Mouse (Mus musculus): ENCODE data around the gene Aldoart2.
"Not testable (repeated sequence)": the region's sequence is repeated elsewhere in the genome, so short reads cannot be mapped to it uniquely, and the experiment has no call there.

The Aldoart2 gene

DNA sequence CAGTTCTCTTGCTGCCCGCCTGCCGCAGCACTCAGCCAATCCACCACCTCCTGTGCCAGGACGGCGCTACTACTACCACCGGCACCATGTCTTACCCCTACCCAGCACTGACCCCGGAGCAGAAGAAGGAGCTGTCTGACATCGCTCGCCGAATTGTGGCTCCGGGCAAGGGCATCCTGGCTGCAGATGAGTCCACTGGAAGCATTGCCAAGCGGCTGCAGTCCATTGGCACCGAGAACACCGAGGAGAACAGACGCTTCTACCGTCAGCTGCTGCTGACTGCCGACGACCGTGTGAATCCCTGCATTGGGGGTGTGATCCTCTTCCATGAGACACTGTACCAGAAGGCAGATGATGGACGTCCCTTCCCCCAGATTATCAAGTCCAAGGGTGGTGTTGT is at the start of gene Aldoart2:
Gene Aldoart2, plus strand, starts transcription at position 34 of the 400 bp plus-strand sequence.
- DNase-seq = no peak

DNA sequence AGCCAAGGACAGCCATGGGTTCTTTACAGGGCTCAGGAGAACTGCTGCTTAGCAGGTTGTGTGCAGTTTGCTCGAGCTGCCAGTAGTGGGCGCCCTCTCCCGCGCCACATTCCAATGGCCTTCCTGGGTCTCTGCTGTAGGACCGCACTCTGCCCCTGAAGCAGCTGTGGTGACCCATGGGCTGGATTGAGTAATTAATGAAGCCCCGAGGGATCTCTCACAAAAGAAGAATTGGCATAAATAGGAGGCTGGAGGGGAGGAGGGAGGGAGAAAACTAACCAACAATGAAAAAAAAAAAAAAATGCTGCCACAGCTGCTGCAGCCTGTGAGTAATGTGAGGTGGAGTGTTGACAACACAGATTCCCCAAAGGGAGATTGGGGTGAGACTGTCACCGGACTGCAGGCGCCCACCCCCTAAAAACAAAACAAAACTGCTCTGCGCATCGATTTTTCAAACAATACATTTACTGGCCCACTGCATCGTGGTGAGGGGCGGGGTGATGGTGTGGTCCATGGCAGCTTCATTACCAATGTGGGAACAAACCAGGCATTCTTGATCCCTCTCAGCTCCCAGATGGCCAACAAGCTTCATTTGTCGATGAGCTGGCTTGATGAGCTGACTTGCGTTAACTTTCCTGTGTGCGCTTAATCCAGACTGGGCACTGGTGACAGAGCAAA is 46.8 kb upstream of the Aldoart2 start:
- no peak for DNase-seq

GRCm38 (mm10) chr12:55526983-55527752 is 37.9 kb upstream of the Aldoart2 start:
- no peak for DNase-seq

- DNase-seq = no peak
Observed at GRCm38 (mm10) chr12:55536537-55537135, 28.4 kb upstream of the Aldoart2 start.

DNA sequence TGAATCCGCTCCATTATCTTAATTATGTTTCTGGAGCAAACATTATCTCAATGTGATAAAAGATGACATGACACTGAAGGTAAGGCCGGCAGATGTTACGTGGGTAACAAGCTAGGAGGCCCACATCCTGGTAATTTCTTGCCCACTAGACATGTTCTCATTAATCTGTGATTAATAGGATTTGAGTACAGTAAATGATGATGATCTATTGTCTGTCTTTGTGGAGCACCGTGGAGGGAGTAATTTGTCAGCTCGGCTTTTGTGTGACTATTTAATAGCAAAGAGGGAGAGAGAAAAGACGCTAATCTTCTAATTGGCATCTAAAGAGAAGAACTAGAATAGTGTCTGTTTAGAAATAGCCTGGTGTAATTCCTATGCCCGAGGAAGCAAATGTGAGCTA is 27.3 kb upstream of the Aldoart2 start:
- DNase-seq = no peak

DNA sequence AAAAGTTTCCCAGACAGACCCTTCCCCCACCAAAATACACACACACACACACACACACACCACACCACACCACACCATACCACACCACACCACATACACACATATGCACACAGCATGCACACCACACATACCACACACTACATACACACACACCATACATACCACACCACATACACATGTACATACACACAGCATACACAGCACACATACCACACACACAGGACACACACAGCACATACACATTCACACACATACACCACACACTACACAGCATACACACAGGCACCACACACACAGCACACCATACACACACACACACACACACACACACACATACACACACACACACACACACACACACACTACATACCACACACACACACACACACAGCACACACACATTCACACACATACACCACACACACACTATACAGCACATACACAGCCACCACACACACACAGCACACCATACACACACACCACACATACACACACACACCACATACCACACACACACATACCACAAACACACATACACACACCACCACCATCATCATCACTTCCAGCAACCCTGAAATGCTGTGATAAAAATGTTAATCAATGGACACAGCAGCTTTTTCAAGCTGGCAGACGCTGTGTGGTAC is 26.6 kb upstream of the Aldoart2 start:
- DNase-seq = no peak

DNA sequence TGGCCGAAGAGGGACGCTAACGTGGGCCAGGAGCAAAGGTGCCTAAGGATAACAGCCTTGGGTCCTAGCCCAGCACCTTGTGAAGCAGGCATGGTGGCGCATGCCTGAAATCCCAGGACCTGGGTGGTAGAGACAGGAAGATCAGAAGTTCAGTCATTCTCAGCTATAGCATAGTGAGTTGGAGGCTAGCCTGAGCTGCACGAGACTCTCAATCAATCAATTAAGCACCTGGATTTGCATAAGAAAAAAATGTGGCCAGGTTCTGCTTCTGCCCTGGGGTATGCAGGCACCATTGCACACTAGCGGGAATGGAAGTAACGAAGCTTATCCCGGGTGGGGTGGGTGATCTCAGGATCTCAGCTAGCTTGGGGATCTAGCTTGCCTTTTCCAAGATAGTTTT is 25.9 kb upstream of the Aldoart2 start:
- no peak for DNase-seq

- not testable (repeated sequence) for DNase-seq
Observed at GRCm38 (mm10) chr12:55554901-55555300, 10.1 kb upstream of the Aldoart2 start.

DNA sequence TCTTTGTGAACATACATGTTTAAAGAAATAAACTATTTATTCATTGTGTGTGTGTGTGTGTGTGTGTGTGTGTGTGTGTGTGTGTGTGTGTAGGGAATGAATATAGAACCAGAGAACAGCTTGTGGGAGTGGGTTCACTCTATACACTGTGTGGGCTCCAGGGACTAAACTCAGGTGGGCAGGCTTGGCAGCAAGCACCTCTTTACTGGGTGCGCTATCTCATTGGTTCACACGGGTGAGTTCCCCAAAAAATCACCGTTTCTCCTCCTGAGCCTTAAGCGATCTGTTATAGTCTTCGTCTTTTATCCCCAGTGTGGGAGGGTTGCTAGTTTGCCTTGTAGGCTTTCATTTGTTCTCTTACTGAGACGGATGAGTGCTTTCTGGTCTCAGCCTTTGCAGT is 7.2 kb upstream of the Aldoart2 start:
- DNase-seq = no peak

- DNase-seq = no peak
Observed at GRCm38 (mm10) chr12:55559184-55559855, 5.7 kb upstream of the Aldoart2 start.

DNA sequence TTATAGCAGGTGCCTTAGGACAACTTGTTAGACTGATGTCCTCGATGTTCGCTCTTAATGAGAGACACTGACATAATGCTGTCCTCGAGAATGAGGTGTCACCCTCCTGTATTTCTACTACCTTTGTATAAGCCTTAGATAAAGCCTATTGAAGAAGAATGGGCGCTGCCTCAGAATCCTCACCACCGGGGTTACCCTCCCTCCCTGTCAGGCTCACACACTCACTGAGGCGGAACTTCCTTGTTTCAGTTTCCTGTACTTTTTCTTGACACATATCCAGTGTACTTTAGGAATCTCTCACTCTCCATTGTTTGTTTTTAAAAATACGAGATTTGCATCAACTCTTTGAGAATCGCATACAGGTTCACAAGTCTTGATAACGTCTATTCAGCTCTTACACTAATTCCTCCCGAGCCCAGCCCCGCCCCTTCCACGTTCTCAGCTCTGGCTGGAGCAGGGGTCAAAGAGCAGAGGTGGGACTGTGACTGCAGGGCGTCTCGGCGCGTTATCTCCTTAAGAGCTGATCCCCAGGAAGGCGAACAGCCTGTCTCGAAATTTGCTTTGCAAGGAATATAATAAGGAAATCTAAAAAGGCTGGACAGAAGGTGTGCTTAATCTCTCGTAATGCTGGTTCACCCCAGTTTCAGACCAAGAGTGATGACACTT is 4.9 kb upstream of the Aldoart2 start:
- DNase-seq = no peak

DNA sequence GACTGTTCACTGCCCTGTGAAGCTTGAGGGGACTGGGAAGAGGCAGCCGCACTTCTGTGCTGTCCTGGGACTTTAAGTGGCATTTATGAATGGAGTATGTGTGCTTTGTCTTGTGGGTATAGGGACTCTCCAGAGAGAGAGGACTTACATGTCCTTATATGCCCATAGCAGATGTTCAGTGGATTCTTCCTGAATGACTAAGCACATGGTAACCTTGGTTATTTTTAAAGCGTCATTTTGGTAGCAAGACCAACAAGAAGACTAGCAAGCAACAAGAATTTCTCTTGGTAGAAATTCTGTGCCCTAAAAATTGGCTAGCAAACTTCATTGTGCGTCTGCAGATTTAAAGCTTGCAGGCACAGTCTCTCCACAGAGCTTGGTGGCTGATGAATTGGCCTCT is 1.3 kb upstream of the Aldoart2 start:
- no peak for DNase-seq

DNA sequence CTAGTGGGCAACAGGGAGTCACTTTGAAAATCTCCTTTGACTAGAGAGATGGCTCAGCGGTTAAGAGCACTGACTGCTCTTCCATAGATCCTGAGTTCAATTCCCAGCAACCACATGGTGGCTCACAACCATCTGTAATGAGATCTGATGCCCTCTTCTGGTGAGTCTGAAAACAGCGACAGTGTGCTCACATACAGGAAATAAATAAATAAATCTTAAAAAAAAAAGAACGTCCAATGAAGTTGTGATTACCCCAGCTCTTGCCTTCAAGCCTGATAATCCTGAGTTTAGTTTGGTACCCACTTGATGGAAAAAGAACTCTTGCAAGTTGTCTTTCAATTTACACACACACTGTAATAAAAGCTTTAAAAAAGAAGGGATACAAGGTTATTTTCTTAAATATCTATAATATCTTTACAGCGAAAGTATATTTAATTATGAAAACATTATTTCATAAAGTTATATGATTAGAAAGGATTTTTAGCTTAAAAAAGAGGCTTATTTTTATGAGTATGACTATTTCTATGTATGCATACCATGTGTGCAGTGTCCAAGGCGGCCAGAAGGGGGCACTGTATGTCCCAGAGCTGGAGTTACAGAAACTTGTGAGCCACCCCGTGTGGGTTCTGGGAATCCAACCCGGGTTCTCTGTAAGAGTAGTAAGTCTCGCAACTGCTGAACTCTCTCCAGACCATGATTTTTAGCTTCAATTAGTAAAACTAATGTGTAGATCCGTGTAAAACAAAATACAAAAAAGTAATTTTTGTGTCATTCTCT is 664 bp upstream of the Aldoart2 start:
- DNase-seq = no peak

DNA sequence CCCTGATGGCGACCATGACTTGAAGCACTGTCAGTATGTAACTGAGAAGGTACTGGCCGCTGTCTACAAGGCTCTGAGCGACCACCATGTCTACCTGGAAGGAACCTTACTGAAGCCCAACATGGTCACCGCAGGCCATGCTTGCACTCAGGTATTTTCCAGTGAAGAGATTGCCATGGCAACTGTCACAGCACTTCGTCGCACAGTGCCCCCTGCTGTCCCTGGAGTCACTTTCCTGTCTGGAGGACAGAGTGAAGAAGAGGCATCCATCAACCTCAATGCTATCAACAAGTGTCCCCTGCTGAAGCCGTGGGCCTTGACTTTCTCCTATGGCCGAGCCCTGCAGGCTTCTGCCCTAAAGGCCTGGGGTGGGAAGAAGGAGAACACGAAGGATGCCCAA is 828 bp downstream of the Aldoart2 start:
- DNase-seq = no peak

DNA sequence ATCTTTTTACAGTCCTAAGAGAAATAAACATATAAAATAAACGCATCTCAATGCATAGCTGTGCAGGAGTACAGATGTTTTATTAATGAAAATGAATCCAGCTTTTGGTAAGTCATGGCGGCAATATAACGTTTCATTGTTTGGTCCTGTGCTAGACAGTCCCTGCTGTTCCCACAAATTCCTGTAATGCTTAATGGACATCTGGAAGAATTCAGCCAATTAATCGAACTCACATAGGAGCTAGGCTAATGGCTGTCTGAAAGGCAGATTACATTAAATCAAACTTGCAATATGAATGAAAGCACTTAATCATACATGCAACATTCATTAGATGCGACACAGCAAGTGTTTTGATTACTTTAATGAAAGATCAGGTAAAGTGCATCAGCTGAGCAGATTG is 1.8 kb downstream of the Aldoart2 start:
- no peak for DNase-seq

DNA sequence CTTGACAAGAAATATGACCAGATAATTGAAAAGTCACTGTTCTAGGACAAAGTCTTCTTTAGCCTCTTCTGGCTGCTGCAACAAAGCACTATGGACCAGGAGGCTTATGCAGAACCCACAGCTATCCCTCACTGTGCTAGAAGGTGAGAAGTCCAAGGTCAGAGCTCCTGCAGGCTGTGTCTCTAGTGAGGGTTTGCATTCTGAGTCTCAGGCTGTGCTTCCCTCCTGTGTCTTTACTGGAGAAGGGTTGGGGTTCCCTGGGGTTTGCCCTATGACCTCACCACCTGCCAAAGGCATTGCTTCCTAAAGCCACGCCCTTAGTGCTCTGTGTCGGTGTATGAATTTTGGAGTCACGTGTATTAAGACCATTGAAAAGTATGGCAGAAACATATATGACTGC is 3.4 kb downstream of the Aldoart2 start:
- no peak for DNase-seq

DNA sequence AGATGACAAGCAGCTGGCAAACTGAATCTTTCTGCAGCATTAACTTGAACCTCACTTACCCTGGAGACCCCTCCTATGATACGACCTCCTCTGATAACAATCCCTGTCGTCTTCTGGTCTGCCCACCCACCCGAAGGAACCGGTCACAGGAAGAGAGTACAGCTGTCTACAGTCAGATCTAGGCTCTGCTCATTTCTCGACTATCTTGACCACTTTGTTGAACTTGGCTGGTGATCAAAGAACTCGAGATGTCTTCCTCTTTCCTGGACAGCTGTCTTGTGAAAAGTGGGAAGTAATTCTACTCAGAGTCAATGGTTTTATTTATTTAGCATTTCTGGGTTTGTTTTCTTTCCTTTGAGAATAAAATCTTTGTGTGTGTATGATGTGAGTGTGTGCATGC is 4.6 kb downstream of the Aldoart2 start:
- DNase-seq = no peak

DNA sequence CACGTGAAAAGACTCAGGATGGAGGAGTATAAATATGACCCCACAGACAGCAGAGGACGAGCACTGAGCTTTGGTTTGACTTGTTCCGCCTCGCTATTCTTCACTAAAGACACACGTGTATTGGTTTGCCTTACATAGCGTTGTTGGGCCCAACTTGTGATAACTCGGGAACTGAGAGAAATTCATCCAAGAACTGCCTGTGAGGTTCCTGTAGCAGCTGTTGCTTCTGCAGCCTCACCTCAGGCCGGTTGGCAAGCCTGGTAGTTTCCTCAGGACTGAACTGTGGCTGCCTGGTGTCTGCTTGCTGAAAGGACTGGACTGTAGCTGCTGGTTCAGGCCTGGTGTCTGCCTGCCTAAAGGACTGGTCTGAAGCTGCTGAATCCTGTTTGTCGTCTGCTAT is 5.6 kb downstream of the Aldoart2 start:
- DNase-seq = no peak

- DNase-seq = no peak
Observed at GRCm38 (mm10) chr12:55571181-55571580, 6.1 kb downstream of the Aldoart2 start.

DNA sequence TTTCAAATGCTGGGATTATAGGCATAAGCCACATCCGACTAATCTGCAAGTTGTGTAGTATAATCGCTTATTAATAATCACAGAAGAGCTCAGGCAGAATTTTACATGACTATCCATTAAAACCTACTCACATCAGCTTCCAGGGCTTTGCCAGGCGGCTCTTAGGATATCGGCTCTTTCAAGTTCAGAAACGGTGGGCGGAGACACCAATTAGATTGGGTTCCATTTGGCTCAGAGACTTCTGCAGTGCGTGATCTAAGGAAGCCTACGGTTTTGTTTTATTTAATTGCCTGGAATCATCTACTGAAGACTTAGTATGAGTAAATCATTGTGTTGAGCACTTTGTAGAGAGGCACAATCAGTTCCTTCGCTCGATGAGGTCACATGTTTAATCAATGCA is 6.6 kb downstream of the Aldoart2 start:
- no peak for DNase-seq

DNA sequence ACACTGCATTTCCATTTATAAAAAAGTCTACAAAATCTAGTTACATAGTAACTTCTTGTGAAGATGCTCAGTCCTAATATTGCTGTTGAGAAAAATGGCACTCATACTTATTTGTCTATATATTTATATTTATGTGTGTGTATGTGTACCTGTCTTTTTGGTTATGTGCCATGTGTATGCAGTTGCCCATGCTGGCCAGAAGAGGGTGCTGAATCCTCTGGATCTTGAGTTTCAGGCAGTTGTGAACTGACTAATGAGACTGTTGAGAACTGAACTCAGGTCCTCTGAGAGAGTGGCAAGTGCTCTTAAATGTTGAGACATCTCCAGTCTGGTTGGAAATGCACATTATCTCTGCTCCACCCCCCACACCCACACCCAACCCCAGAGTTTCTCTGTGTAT is 8.1 kb downstream of the Aldoart2 start:
- DNase-seq = no peak

DNA sequence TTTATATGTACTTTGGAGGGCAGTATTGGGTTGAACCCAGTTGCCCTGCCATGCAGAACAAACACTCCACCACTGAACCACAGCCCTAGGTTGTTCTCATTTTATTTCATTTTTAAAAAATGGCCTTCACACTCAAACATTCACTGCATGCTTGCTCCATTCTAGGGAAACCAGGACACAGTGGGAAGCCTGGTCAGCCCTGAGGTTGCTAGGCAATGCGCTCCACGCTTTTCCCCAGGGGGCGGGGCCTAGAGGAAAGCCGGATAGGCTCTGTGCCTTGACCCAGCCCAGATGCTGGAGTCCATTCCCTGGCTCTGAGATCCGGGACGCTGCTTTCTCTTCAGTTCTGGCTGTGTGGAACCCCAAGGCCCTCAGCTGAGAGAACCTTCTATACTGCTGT is 8.8 kb downstream of the Aldoart2 start:
- no peak for DNase-seq
